Comparison of ENCODE assay signal across 34 mouse cellular contexts in genomic region chr3:153940486-153940885, GRCm38 (mm10). TPM values are rescaled to one million over a fixed set of nuclear protein-coding genes. Genes with fewer than 3 reads are reported as not detected.
"Had no signal": no experiment of that assay in that cellular context is flagged by ENCODE, and none has a peak within 500 bp of the region (broad histone marks: within the 10 kb centered on the region; RNA-seq: fewer than 3 reads in every experiment).

No protein-coding gene starts in this region.

- H3K4me3 ChIP-seq: heart, embryonic 12.5 days; heart, embryonic 13.5 days; heart, embryonic 15.5 days; hindbrain, embryonic 10.5 days; hindbrain, embryonic 12.5 days; hindbrain, embryonic 13.5 days; hindbrain, embryonic 15.5 days; intestine, embryonic 15.5 days; kidney, embryonic 15.5 days; layer of hippocampus, adult 2 months; left cerebral cortex, adult 2 months had no signal

- H3K9ac ChIP-seq: heart, embryonic 12.5 days; heart, embryonic 13.5 days; heart, embryonic 15.5 days; hindbrain, embryonic 12.5 days; hindbrain, embryonic 13.5 days; hindbrain, embryonic 14.5 days; hindbrain, embryonic 15.5 days; intestine, embryonic 15.5 days; kidney, embryonic 15.5 days had no signal

- H3K4me2 ChIP-seq: heart, embryonic 12.5 days; heart, embryonic 13.5 days; heart, embryonic 15.5 days; hindbrain, embryonic 12.5 days; hindbrain, embryonic 13.5 days; hindbrain, embryonic 14.5 days; hindbrain, embryonic 15.5 days; intestine, embryonic 15.5 days; kidney, embryonic 15.5 days had no signal

- H3K27ac ChIP-seq: heart, embryonic 13.5 days; heart, embryonic 15.5 days; hindbrain, embryonic 10.5 days; hindbrain, embryonic 12.5 days; hindbrain, embryonic 13.5 days; hindbrain, embryonic 14.5 days; hindbrain, embryonic 15.5 days; hindbrain, postnatal 0 days; intestine, embryonic 15.5 days; kidney, embryonic 15.5 days; kidney, postnatal 0 days; layer of hippocampus, adult 2 months; left cerebral cortex, adult 2 months had no signal

- DNase-seq: heart, postnatal 10 days; heart, postnatal 14 days; heart, postnatal 36 days; heart, postnatal 4 days; kidney, adult 11 months; kidney, adult 18-20 months; kidney, adult 2 months; kidney, adult 8-10 months; kidney, adult 9 months; kidney, postnatal 10 days; kidney, postnatal 14 days; kidney, postnatal 25 days; kidney, postnatal 4 days; layer of hippocampus, adult 9-11 months; layer of hippocampus, postnatal 36 days had no signal

- ATAC-seq: hindbrain, embryonic 16.5 days; hindbrain, postnatal 0 days; inflammation-experienced regulatory T-cells, adult 6 months; intestine, embryonic 15.5 days; intestine, embryonic 16.5 days; intestine, postnatal 0 days had no signal

- H3K9me3 ChIP-seq: heart, embryonic 12.5 days; heart, embryonic 13.5 days; heart, embryonic 15.5 days; hindbrain, embryonic 10.5 days; hindbrain, embryonic 12.5 days; hindbrain, embryonic 13.5 days; hindbrain, embryonic 15.5 days; intestine, embryonic 15.5 days; kidney, embryonic 15.5 days had no signal

- H3K27me3 ChIP-seq: heart, embryonic 12.5 days; heart, embryonic 13.5 days; heart, embryonic 15.5 days; hindbrain, embryonic 12.5 days; hindbrain, embryonic 13.5 days; hindbrain, embryonic 15.5 days; intestine, embryonic 15.5 days; kidney, embryonic 15.5 days had no signal

RNA-seq across cellular contexts. Expression of gene Slc44a5, which starts 32.8 kb away (rescaled TPM):
- total RNA-seq: heart, postnatal 36 days; hematopoietic stem cell, adult 5-6 weeks had no signal
- polyA plus RNA-seq: inflammation-experienced regulatory T-cells, adult 6 months had no signal
